Mouse (Mus musculus) cortical plate, adult 2 months (tissue): Measurements from ENCODE around the gene Dennd2c.

Experiments
- CTCF ChIP-seq: fragments of 200-500 bp; IDR thresholded peaks from 2 replicates; pipeline ENCODE4 v1.5.1; 2011; ENCODE audit warnings: mild to moderate bottlenecking, control low read depth, low read length; ENCODE audit not compliant: insufficient read depth; ENCODE audit errors: extremely low read depth
- POLR2A ChIP-seq: fragments of 200-500 bp; IDR thresholded peaks from 2 replicates; pipeline ENCODE4 v1.6.1; 2011; ENCODE audit warnings: mild to moderate bottlenecking, low read length, control low read depth; ENCODE audit not compliant: insufficient read depth; ENCODE audit errors: extremely low read depth

GRCm38 (mm10) chr3:103073771-103074170 is 28.6 kb upstream of the Dennd2c start, which contains the start of gene Ampd1:
- TF ChIP-seq CTCF, result no peak
- no peak for TF ChIP-seq POLR2A
